Mouse (Mus musculus) brain, embryonic 14.5 days (tissue): Measurements from ENCODE around the gene Ypel5.

Experiments
- CTCF ChIP-seq: fragments of 200-500 bp; IDR thresholded peaks from 2 replicates; pipeline ENCODE4 v1.5.1; 2012; ENCODE audit warnings: inconsistent platforms, mild to moderate bottlenecking, moderate library complexity, borderline replicate concordance; ENCODE audit not compliant: insufficient read depth, insufficient read length; ENCODE audit errors: extremely low read depth
- POLR2A ChIP-seq: fragments of 200-500 bp; IDR thresholded peaks from 2 replicates; pipeline ENCODE4 v1.6.1; 2012; ENCODE audit warnings: mild to moderate bottlenecking, inconsistent platforms, borderline replicate concordance; ENCODE audit not compliant: poor library complexity, insufficient read depth, insufficient read length, severe bottlenecking; ENCODE audit errors: extremely low read depth

DNA sequence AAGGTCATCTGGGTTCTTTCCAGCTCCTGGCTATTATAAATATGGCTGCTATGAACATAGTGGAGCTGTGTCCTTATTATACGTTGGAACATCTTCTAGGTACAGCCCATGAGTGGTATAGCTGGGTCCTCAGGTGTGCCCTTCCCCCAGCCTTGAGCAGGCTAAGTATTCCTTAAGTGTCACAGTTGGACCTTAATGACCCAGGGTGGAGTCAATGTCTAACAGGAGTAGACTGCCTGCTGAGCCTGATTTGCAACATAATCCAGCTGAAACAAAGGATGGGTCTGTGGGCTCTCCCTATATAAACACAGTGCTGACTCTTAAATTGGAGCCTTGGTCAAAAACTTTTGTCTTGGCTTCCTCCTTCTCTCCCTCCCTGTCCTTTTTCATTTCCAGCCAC, 45.6 kb downstream of the Ypel5 start:
- TF ChIP-seq CTCF (no peak), POLR2A (no peak)
